Mouse (Mus musculus): ENCODE measurements around the gene Btk. TPM values are rescaled to one million over a fixed set of nuclear protein-coding genes. Genes with fewer than 3 reads are reported as not detected.

Gene Btk
- 5.7 and 10.5 TPM in 2 replicates for polyA plus RNA-seq (2012)

DNA sequence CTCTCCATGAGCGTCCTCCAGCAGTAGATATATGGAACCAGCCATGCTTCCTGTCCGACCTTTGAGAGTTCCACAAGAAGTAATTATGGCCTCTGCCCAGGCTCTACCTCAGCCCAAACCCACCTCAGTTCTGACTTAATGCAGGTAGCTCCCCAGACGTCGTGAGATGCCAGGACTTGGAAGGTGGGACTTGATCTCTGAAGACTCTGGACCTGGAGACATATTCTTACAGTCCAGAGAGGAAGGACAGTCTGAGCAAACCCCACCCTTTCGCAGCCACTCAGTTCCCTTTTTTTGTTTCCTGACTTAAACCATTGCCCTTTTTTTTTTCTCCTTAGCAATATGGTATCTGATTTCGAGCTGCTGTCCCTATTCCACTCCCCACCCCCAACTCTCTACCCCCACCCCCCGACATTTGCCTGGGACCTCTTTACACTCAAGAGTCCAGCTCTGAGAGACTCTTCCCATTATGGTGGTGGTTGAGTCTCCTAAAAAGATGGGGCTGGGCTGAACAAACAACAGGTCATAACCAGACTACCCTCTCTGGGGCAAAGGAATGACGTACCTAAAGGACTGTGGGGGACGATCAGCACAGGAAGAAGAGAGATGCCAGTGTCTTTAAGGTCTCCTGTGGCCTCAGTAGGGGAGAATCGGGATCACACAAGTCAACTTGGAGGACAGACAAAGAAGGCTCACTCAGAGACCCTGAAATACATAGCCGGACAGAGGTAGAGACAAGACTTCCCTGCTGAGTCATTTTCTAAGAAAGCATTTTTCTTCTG is at the start of gene Btk:
Btk (minus strand) TSS at position 683 of the 782 bp plus-strand sequence.
- no peak for TF ChIP-seq GATA1 (IDR thresholded peaks at IDR 0.05; ENCODE audit: low read length)

DNA sequence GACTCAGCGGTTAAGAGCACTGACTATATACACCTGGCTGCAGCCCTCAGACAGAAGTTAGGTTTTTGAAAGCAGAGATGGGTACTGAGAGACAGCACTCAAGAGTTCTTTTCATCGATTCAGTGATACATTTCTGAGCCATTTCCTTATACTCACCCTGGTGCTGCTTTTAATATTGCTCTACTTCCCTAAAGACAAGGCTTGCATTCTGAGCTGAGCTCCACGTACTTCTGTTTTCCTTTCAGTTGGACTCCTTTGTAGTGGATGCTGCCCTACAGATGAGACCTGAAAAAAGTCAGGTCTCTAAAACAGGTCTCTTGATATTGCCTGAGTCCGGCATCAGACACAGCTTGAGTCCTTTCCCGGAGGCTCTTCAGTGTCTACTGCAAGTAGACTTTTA is 49.3 kb upstream of the Btk start:
- no peak for TF ChIP-seq GATA1 (IDR thresholded peaks at IDR 0.05; ENCODE audit: low read length)

DNA sequence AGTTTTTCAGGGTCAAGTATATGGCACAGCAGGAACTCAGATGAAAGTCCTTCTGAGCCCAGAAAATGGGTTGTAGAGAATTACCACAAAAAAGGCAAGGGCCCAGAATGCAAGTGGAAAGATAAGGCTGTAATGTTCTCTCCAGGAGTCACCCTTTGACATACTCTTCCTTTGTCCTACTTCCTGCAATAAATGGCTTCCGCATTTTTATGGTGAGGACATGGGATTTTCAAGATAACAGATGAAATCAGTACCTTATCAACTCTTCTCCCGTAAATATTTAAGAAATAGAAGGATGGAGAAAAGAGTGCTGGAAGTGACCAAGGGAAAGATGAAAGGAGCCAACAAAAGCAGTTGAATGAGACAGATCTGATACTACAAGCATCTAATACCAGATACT is 44.8 kb upstream of the Btk start:
- TF ChIP-seq GATA1 (IDR thresholded peaks at IDR 0.05; ENCODE audit: low read length): no peak

DNA sequence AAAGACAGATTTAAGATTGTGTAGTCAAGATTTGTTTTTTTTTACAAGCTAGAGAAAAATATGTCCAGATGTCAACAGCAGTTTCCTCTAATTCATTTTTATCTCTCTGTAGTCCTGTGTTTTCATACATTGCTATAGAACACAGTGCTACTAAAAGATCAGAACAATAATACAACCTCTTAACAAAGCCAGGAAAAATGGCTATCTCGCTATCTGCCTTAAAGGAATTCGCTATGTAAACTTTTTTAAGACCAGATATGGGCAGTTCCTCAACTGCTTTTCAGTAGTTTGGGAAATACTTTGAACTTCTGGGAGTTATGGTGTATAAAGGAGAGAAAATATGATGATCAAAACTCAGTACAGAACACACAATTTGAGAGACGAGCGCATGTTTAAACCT is 40.0 kb upstream of the Btk start:
- TF ChIP-seq GATA1 (IDR thresholded peaks at IDR 0.05; ENCODE audit: low read length): no peak

DNA sequence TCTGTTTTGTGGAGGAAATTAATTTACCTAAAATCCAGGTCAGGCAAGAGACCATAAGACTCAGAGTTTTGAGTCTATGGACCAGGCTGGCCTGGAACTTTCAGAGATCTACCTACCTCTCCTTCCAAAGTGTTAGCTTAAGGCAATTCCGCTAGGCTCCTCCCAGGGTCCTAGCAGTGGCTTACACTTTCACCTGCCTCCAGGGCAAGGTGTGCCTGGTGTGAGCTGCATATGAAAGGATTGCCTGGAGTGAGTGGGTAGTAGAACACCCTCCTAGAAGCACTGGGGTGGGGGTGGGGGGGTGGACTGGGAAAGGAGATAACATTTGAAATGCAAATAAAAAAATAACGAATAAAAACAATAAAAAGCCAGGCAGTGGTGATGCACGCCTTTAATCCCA is 38.3 kb upstream of the Btk start:
- no peak for TF ChIP-seq GATA1 (IDR thresholded peaks at IDR 0.05; ENCODE audit: low read length)

DNA sequence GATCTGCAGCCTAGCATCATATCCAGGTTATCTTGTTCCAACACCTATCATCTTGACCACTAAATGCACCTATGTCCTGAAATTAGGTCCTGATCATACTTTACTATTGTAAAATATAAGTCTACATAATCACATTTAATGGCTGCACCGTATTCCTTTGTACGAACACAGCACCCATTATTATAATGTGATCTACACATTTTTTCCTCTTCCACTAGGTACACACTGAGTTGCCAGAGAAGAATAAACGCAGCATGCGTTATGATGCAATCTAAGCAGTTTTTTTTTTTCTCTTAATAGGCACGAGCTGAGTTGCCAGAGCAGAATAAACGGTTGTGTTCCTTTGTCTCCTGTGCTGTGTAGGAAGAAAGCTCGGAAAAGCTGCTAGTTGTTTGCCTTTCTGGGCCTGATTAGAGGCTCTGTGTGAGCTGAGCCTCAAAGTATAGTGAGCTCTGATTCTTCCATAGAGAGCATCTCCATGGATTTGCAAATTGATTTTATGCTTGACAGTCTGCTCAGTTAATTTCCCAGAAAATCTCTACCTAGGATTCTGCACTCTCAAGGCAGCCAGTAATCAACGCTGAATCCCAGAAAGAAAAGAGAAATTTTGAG is 37.0 kb upstream of the Btk start:
- no peak for TF ChIP-seq GATA1 (IDR thresholded peaks at IDR 0.05; ENCODE audit: low read length)

DNA sequence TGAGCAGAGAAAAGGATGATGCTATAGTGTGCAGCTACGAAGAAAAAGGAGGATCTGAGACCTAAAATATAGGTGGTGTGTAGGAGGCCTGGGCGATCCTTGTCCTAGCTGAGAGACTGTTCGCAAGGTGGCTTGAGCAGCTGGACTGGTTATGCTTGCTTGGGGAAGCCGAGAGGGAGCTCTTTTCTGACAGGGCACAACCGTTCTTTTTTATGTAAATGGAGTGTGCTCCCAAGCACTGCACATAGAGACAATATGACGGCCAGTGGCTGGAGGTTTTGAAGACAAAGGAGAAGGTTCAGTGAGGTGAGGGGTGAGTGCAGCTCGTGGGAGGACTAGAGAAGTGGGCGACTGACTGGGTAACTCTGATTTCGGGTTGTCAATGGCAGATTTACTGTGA is 36.3 kb upstream of the Btk start:
- no peak for TF ChIP-seq GATA1 (IDR thresholded peaks at IDR 0.05; ENCODE audit: low read length)

DNA sequence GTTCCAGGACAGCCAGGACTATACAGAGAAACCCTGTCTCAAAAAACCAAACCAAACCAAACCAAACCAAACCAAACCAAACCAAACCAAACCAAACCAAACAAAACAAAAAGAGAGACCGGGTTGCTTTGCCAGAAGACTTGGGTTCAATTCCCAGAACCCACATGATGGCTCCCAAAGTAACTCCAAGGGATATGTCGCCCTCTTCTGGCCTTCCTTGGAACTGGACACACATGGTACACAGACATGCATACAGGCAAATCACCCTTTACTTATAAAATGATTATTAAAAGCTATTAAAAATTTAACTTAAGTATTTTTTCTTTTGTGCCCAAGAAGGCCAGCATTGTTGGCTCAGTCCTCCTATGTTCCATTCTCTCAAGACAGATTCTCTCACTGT is 30.9 kb upstream of the Btk start:
- no peak for TF ChIP-seq GATA1 (IDR thresholded peaks at IDR 0.05; ENCODE audit: low read length)

DNA sequence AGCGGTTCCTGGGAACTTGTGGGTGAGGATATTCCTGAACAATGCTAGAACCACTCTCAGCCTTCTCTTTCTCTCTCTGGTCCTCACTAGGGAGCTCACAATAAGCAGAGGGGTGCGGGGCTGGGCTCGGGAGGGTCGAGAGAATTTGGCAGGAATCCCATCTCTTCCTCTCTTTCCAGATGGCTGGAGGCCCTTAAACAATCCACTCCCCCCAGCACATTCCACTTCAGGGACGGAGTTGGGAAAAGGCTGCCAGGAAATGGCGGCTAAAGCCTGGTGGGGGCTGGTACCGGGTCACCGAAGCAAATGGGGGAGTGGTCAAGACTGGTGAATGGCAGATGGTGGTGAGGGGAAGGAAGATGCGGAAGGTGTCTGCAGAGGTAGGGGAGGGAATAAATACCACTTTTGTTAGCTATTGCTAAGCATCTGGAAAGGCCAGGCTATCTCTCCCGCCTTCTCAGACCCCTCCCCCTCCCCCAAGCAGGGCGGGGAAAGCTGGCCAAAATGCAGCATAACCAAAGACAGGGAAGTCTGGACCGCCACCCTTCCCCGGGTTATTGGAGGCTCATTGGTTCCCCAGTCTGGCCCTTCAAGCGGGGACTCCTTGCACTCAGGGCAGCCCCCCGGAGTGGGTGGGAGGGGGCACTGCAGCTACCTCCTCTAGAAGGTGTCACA is 29.1 kb upstream of the Btk start:
- TF ChIP-seq GATA1 (IDR thresholded peaks at IDR 0.05; ENCODE audit: low read length): no peak

DNA sequence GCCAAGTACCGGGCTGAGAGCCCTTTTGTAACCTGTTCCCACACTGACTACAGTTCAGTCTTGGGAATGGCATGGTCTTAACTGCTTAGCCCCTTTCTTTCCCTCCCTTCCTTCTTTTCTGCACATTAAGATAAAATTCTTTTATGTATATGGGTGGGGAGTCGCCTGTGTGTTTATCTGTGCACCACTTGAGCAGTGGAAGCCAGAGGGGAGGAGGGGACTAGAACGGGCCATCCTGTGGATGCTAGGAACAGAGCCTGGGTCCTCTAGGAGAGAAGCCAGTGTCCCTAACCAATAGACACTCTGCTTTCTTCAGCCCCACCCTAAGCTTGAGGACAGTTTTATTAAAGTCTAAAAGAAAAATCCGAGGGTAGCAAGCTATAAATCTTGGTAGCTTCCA is 27.6 kb upstream of the Btk start:
- TF ChIP-seq GATA1 (IDR thresholded peaks at IDR 0.05; ENCODE audit: low read length): no peak

DNA sequence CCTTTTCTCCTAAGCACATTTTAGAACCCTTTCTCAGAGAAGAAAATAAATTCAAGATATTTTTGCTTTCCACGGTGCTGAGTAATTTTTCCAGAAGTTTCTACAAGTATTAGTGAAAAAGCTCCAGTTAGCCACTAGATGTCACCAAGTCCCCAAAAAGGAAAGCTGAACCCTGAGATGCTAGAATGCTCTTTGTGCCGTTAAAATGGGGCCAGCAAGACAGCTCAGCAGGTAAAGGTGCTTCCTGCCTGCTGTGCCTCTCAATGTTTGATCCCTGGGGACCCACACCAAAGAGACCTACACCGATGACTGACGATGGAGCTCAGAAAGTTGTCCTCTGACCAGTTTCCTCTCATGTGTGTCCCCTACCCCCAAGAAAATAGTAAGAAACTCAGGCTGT is 26.1 kb upstream of the Btk start:
- TF ChIP-seq GATA1 (IDR thresholded peaks at IDR 0.05; ENCODE audit: low read length): no peak

DNA sequence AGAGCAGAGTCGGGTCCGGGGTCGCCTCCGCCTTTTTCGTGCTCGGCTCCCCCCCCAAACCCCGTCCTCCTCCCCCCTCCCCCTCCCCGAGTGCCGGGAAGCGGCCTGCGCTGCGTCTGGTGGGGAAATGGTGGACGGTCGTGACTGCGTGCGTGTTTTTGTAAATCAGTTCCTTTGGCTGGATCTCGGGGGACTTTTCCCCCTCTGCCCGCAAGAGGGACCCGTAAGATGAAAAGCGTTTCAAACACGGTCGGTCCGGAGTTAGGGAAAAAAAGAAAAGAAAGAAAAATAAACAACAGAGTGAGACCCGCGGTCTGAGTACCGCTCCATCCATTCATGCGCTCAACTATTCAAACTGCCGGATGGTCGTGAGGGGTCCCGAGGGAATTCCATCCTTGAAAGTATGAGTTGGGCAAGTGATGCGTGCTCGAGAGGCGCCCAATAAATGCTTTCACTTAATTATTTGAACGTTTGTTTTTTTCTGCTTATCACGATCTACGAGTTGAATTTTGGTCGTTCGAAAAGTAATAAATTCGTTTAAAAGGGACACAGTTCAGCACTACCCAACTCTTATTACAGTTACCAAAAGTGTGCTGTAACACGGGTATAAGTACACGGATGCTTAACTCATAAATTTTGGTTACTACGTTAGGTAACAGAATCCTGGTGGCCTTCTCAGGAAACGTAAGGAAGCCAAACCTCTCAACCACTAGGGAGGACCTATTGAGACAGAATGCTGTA is 18.2 kb upstream of the Btk start:
- TF ChIP-seq GATA1 (IDR thresholded peaks at IDR 0.05; ENCODE audit: low read length): no peak

DNA sequence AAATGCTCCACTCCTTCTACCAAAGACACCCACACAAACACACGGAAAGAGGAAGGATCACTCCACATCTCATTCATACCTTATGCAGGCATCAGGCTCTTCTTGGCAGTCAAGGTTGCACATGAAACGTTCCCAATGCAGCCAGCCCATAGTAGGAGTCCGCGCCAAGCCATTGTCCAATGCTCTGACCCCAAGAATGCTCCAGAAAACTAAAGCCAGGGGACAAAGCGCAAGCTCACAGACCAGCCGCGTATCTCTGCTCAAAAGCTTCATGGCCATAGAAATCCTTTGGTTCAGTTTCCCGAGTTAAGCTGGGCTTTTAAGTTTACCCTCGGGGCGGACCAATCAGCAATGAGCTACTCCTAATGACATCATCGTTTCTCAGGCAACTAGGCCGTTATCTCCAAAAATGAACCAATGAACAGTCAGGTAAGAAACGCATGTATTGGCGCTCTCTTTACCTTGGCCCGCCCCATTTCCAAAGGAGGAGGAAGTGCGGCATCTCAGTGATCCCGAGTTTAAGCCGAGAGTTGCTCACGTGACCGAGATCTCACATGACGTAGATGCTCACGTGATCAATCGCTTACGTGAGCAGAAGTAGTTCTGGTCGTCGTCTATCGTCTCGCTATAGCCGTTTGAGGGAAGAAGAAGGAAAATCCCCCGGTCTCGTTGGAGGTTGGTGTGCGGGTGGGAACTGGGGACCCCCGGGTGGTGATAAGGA is 17.4 kb upstream of the Btk start, which contains the start of the genes Gla and Hnrnph2:
Gla (minus strand) TSS at position 467 of the 721 bp plus-strand sequence.
Hnrnph2 (plus strand) TSS at position 521 of the 721 bp plus-strand sequence.
- no peak for TF ChIP-seq GATA1 (IDR thresholded peaks at IDR 0.05; ENCODE audit: low read length)

DNA sequence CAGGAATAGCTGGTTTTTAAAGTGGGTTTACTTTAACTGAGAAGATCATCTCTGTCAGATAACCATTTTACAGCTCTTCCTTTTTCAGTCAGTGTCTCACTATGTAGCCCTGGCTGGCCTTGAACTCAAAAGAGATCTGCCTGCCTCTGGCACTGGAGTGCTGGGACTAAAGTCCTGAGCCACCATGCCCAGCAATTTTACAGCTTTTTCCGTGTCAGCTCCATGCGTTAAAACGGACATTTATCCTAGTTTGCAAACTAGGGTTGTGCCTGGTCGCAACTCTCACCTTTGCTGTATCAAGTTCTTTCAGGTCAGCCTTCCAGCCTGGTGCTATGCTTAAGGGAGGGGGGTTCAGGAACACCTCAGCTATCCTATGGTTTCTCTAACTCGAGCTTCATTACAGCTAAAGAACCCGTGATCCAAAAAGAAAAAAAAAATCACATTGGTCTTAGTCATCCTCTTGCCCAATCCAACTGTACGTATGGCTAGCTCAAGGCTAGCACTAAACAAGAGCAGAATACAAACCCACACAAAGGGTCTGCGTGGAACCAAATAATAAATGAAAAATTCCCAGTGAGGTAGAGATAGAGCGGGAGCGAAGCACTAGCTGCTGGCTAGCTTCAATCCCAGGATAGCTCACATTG is 16.7 kb upstream of the Btk start:
- TF ChIP-seq GATA1 (IDR thresholded peaks at IDR 0.05; ENCODE audit: low read length): no peak

DNA sequence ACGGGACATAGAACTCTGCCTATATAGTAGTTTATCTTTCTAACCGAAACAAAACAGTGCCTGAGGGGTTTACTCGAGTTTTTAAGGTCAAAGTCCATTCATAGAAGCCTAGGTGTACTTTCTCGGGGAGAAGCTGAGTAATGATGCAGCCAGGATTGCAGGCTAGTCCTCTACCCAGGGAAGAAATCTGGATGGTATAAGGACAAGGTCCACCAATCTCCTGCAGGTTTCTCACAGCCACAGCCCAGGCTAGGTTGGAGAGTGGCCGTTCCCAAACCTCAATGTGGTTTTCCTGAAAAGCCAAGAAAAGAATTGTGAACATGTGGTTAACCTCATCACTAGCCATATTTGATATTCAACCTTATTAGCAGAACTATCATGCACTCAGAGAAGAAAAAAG is 6.5 kb upstream of the Btk start:
- no peak for TF ChIP-seq GATA1 (IDR thresholded peaks at IDR 0.05; ENCODE audit: low read length)
